Mouse (Mus musculus) adrenal gland, postnatal 36 days (tissue): ENCODE results near the gene Snrpa. TPM values are rescaled to one million over a fixed set of nuclear protein-coding genes. Genes with fewer than 3 reads are reported as not detected.
"Not testable (repeated sequence)": the region's sequence is repeated elsewhere in the genome, so short reads cannot be mapped to it uniquely, and the experiment has no call there.

Source experiments
- DNase-seq, 2 experiments: peaks; one replicate each; pipeline ENCODE4 v3.0.0; 2021; ENCODE audit warnings: mixed read lengths in 1 of 2
- long read RNA-seq, 2 experiments: library from polyadenylated mRNA; stranded (forward); transcript quantifications; one replicate each; pipeline ENCODE4 v2.0.0; 2021; ENCODE audit warnings: borderline sequencing depth in 2 of 2
- total RNA-seq, 2 experiments: library from RNA; stranded (reverse); gene quantifications; 2 replicates each; pipeline ENCODE4 v1.2.3; 2021

Gene Snrpa
- total RNA-seq, result 10 to 100 TPM; 78.6 to 84.2 TPM
- long read RNA-seq, experiment 1, transcript Snrpa-206 (6 exons, 1,288 nt), result minor isoform, 9 of 126 reads
- long read RNA-seq, experiment 1, transcript Snrpa-202 (7 exons, 1,336 nt), result minor isoform, 38 of 126 reads
- long read RNA-seq, experiment 1, transcript Snrpa-201 (7 exons, 1,365 nt), result major isoform, 68 of 126 reads
- long read RNA-seq, experiment 1, partial matches to known transcripts, result 7 of 126 reads
- long read RNA-seq, experiment 1, other reads (novel, unspliced or antisense), result 4 of 126 reads
- long read RNA-seq, experiment 2, transcript Snrpa-201 (7 exons, 1,365 nt), result major isoform, 34 of 64 reads
- long read RNA-seq, experiment 2, transcript Snrpa-202 (7 exons, 1,336 nt), result minor isoform, 17 of 64 reads
- long read RNA-seq, experiment 2, partial matches to known transcripts, result 8 of 64 reads
- long read RNA-seq, experiment 2, other reads (novel, unspliced or antisense), result 1 of 64 reads

GRCm38 (mm10) chr7:27195681-27196611, at the start of gene Snrpa, which contains the start of gene BC024978:
Snrpa (minus strand) TSS chr7:27196271.
BC024978 (plus strand) TSS chr7:27195781.
- DNase-seq, result peak; percentile 96 to 97

GRCm38 (mm10) chr7:27244088-27244487, 48.0 kb upstream of the Snrpa start:
- DNase-seq, result not testable (repeated sequence)

- no peak for DNase-seq
Measured at GRCm38 (mm10) chr7:27243211-27243610, 47.1 kb upstream of the Snrpa start.

GRCm38 (mm10) chr7:27238568-27238967, 42.5 kb upstream of the Snrpa start:
- DNase-seq, result no peak

DNA sequence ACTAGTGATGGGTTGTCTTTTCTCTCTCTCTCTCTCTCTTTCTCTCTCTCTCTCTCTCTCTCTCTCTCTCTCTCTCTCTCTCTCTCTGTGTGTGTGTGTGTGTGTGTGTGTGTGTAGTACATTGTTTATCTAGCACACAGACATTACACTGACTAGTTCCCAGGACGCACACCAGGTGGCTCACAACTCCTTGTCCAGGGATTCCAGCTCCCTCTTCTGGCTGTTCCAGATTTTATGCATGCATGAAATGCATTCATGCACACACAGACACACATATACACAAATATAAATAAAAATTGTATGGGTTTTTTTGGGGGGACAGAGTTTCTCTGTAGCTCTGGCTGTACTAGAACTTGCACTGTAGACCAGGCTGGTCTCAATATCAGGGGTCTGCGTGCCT, 41.5 kb upstream of the Snrpa start:
- DNase-seq, result no peak

- peak; percentile 44 to 74 for DNase-seq
Measured at GRCm38 (mm10) chr7:27235726-27236125, 39.7 kb upstream of the Snrpa start.

- DNase-seq, result no peak
Measured at GRCm38 (mm10) chr7:27233300-27233699, 37.2 kb upstream of the Snrpa start.

- DNase-seq, result peak; percentile 96 to 97
Measured at GRCm38 (mm10) chr7:27232781-27233281, 36.8 kb upstream of the Snrpa start, which contains the start of gene Coq8b. Coq8b (plus strand) TSS chr7:27233023.

GRCm38 (mm10) chr7:27231693-27232331, 35.7 kb upstream of the Snrpa start:
- peak; percentile 89 to 93 for DNase-seq

DNA sequence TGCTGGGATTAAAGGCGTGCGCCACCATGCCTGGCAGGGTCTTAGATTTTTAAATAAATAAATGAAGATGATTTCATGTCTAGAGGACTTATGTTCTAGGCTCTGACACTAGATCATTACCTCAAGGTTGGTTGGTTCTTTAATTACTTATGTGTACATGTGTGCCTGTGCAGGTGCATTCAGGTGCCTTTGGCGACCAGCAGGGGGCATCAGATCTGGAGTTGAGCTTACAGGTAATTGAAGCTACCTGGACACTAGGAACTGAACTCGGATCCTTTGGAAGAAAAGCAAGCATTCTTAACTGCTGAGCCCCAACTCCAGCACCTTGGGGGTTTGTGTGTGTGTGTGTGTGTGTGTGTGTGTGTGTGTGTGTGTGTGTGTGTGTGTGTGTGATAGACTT, 34.7 kb upstream of the Snrpa start:
- DNase-seq, result no peak

DNA sequence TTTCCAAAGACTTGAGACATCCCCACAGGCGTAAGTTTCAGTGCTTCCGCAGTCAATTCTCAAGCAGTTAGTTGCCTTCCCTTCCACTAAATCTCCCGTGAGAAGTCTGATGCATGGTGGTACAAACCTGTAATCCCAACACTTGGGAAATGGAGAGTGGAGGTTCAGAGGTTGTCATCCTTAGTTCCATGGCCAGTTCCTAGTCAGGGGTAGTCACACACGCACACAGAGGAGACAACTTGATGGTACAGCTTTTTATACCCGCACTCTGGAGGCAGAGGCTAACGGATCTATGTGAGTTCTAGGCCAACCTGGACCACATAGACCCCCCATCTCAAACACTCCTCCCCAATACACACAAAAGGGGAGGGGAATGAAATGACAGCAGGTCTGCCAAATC, 32.8 kb upstream of the Snrpa start:
- no peak for DNase-seq

DNA sequence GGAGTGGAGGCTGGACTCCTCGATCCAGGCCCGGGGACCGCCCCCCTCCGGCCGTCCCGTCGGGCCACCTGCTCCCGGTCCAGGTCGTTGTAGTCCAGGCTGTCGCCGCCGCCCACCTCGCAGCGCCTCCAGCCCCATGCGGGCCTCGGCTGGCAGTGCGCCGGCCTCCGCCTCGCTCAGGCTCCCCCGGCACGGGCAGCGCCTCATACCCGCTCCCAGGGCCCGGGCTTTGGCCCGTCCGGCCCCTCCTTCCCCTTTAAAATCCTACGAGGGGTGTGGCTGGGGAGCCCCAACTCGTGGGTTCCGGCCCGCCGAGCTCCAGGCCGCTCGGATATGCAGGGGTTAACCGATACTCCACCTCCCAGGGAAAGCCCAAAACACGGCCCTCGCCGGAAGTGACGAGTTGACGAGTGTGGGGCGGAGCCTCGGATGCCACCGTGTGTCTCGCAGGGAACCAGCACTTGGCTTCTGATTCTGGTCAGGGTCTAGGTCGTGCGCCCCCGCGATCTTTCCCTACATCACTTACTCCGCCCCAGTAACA, 32.3 kb upstream of the Snrpa start, which contains the start of gene Itpkc:
Gene Itpkc, minus strand, starts transcription at position 381 of the 541 bp plus-strand sequence.
- DNase-seq, result peak; percentile 94 to 95

DNA sequence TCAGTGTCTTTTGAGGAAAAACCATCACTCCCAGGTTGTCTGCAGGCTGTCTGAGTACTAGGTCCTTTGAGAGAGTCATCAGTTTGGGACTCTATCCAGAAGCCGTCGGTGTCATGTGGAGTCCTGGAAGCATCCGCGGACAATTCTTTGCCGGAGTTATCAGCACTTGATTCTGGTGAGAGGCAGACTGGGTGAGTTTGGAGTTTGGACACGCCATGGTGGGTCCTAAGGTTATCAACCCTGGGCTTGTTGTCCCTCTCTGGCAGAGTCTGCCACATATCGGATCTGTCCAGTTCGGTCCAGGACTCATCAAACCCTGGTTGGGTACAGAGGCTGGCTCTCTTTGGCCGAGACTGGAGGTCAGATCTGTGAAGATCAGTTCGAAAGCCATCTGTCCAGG, 31.6 kb upstream of the Snrpa start:
- DNase-seq, result peak; percentile 32 to 52

- DNase-seq, result no peak
Measured at GRCm38 (mm10) chr7:27227276-27227675, 31.2 kb upstream of the Snrpa start.

GRCm38 (mm10) chr7:27224877-27225575, 29.0 kb upstream of the Snrpa start:
- peak; percentile 76 to 80 for DNase-seq

- DNase-seq, result no peak
Measured at GRCm38 (mm10) chr7:27222538-27222937, 26.5 kb upstream of the Snrpa start.

- DNase-seq, result no peak
Measured at GRCm38 (mm10) chr7:27221939-27222338, 25.9 kb upstream of the Snrpa start.

DNA sequence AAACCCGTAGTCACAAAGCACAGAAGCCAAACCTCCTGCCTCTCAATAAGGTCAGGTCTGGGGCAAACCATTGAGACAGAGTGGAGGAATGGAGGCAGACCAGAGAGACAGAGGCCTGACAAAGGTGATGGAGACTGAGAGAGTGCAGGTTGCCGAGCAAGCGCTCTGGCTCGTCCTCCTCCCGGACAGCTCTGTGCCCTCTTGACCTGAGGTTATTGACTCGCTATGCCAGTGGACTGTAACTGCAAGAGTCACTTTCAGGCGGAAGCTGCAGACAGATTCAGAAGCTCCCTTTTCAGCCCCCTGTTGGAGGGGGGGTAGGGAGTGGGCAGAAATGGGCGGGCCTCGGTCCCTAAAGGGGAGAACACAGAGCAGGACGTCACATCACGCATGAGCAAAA, 23.9 kb upstream of the Snrpa start:
- DNase-seq, result no peak

DNA sequence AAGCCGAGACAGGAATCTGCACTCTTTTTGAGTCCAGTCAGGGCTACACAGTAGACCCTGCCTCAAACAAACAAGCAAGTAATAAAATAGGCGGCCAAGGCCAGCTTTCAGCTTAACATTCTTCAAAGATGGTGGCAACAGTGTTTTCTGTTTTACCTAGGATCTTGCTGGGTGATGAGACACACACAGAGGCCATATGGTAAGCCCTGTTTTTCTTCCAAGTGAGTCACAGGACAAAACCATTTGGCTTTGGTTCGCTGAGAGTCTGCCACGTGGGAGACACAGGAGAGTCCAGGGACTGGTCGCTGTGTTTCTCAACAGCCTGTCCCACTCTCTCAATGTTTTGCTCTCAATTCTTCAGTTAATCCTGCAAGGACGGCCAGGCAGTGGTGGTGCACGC, 22.5 kb upstream of the Snrpa start:
- DNase-seq, result peak; percentile 30 to 31

DNA sequence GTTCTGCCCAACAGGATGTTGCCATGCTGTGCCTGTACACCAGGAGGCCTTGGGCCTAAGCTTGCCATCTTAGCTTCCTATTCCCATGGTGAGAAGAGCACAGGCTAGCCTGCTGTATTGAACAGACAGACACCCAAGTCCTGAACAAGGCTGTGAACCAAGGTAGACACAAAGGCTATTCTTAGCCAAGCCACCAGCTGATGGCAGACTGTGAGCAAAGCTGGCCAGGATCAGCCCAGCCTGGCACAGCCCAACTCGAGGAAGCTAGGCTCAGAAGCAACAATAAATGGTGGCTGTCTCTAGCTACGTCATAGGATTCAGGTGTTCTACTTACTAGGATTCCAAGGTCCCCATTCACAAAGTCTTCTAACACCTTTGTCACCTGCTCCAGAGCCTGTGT, 16.6 kb upstream of the Snrpa start:
- DNase-seq, result no peak
